Mouse (Mus musculus) MN1 (cell line): ENCODE measurements around the gene Lyrm1.

Source experiments
- DNase-seq: peaks from one replicate; pipeline ENCODE4 v3.0.0-alpha.2; 2016; ENCODE audit warnings: low spot score

Gene Lyrm1

GRCm38 (mm10) chr7:119892198-119892597 lies 3.5 kb upstream of the Lyrm1 start:
- DNase-seq: no peak

GRCm38 (mm10) chr7:119892742-119893141 lies 2.9 kb upstream of the Lyrm1 start:
- DNase-seq: no peak

- DNase-seq: no peak
Observed at GRCm38 (mm10) chr7:119894818-119895544, 680 bp upstream of the Lyrm1 start.

- DNase-seq: no peak
Observed at GRCm38 (mm10) chr7:119897521-119898109, 2.0 kb downstream of the Lyrm1 start.

- DNase-seq: no peak
Observed at GRCm38 (mm10) chr7:119898247-119898856, 2.7 kb downstream of the Lyrm1 start.

GRCm38 (mm10) chr7:119899386-119900057 lies 3.9 kb downstream of the Lyrm1 start:
- no peak for DNase-seq

- no peak for DNase-seq
Observed at GRCm38 (mm10) chr7:119906523-119907215, 11.0 kb downstream of the Lyrm1 start.

- DNase-seq: no peak
Observed at GRCm38 (mm10) chr7:119911727-119912126, 16.1 kb downstream of the Lyrm1 start.

- DNase-seq: peak; percentile 52
Observed at GRCm38 (mm10) chr7:119920457-119920856, 24.8 kb downstream of the Lyrm1 start.

- DNase-seq: no peak
Observed at GRCm38 (mm10) chr7:119921054-119921453, 25.4 kb downstream of the Lyrm1 start.

- no peak for DNase-seq
Observed at GRCm38 (mm10) chr7:119928783-119929440, 33.3 kb downstream of the Lyrm1 start.

GRCm38 (mm10) chr7:119936321-119936720 lies 40.7 kb downstream of the Lyrm1 start:
- no peak for DNase-seq

- DNase-seq: no peak
Observed at GRCm38 (mm10) chr7:119937036-119937435, 41.4 kb downstream of the Lyrm1 start.

- no peak for DNase-seq
Observed at GRCm38 (mm10) chr7:119941569-119941968, 45.9 kb downstream of the Lyrm1 start.

- DNase-seq: no peak
Observed at GRCm38 (mm10) chr7:119954047-119954446, 58.4 kb downstream of the Lyrm1 start.

GRCm38 (mm10) chr7:119957421-119957820 lies 61.8 kb downstream of the Lyrm1 start:
- DNase-seq: no peak

- no peak for DNase-seq
Observed at GRCm38 (mm10) chr7:119959091-119959490, 63.4 kb downstream of the Lyrm1 start.

GRCm38 (mm10) chr7:119959491-119959890 lies 63.8 kb downstream of the Lyrm1 start:
- DNase-seq: no peak

GRCm38 (mm10) chr7:119960006-119960405 lies 64.3 kb downstream of the Lyrm1 start:
- DNase-seq: no peak

- no peak for DNase-seq
Observed at GRCm38 (mm10) chr7:119960546-119960945, 64.9 kb downstream of the Lyrm1 start.

- peak; percentile 94 for DNase-seq
Observed at GRCm38 (mm10) chr7:119961107-119961506, 65.4 kb downstream of the Lyrm1 start.

GRCm38 (mm10) chr7:119965205-119965604 lies 69.5 kb downstream of the Lyrm1 start:
- DNase-seq: no peak
